Mouse (Mus musculus) B cell, adult 2 months (primary cell): ENCODE results near the gene Ccdc12.

ENCODE experiments used
- DNase-seq, 2 experiments: peaks; one replicate each; pipeline ENCODE4 v3.0.0; 2022

Ccdc12 gene

GRCm38 (mm10) chr9:110745752-110746151 is 89.4 kb downstream of the Ccdc12 start:
- no peak for DNase-seq

- no peak for DNase-seq
These were observed 89.9 kb downstream of the Ccdc12 start for GRCm38 (mm10) chr9:110746238-110746637.

GRCm38 (mm10) chr9:110746961-110747360 is 90.7 kb downstream of the Ccdc12 start, which contains the start of gene Pth1r:
Gene Pth1r, minus strand, starts transcription at chr9:110747145.
- DNase-seq = no peak

GRCm38 (mm10) chr9:110748451-110748850 is 92.1 kb downstream of the Ccdc12 start:
- no peak for DNase-seq

- DNase-seq = no peak
These were observed 94.3 kb downstream of the Ccdc12 start for GRCm38 (mm10) chr9:110750404-110751187.

- no peak for DNase-seq
These were observed 95.1 kb downstream of the Ccdc12 start for GRCm38 (mm10) chr9:110751412-110751811.

- DNase-seq = no peak
These were observed 96.7 kb downstream of the Ccdc12 start for GRCm38 (mm10) chr9:110752917-110753435.

GRCm38 (mm10) chr9:110753773-110754172 is 97.5 kb downstream of the Ccdc12 start:
- DNase-seq = no peak

GRCm38 (mm10) chr9:110757816-110758215 is 101.5 kb downstream of the Ccdc12 start:
- no peak for DNase-seq

- no peak for DNase-seq
These were observed 102.3 kb downstream of the Ccdc12 start for GRCm38 (mm10) chr9:110758605-110759004.

- peak; percentile 37 to 52 for DNase-seq
These were observed 103.0 kb downstream of the Ccdc12 start for GRCm38 (mm10) chr9:110759265-110759664.

- no peak for DNase-seq
These were observed 104.6 kb downstream of the Ccdc12 start for GRCm38 (mm10) chr9:110760886-110761285.
